Mouse (Mus musculus): Measurements from ENCODE around the gene Sort1.

The Sort1 gene

GRCm38 (mm10) chr3:108295379-108296219, 11.7 kb downstream of the Sort1 start:
- DNase-seq, result peak; percentile 68

- DNase-seq, result no peak
Observed at GRCm38 (mm10) chr3:108296220-108297049, 12.6 kb downstream of the Sort1 start.

GRCm38 (mm10) chr3:108297050-108297419, 13.2 kb downstream of the Sort1 start:
- DNase-seq, result no peak

- DNase-seq, result no peak
Observed at GRCm38 (mm10) chr3:108297603-108298553, 14.0 kb downstream of the Sort1 start.

DNA sequence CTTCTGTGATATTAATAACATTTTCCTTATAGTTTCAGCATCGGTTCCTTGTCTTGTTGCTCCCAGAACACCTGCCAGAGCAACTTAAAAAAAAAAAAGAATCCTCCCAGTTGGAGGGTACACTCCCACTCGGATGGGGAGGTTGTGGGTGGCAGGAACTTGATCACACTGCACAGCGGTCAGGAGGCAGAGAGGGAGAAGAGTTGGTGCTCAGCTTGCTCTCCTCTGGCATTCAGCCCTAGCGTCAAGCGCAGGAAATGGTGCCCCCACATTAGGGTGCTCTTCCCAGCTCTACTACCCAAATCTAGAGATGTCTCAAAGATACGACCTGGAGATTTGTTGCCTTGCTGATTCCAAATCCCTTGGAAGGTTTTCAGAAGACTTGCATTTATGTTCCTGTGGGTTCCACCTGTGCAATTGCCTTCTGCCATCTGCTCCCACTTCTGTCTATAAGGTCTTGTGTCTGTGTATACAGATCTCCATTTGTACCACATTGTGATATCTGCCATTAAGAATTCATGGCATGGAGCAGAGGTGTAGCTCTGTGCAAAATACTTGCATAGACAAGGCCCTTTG, 16.7 kb downstream of the Sort1 start:
- DNase-seq, result peak; percentile 72

DNA sequence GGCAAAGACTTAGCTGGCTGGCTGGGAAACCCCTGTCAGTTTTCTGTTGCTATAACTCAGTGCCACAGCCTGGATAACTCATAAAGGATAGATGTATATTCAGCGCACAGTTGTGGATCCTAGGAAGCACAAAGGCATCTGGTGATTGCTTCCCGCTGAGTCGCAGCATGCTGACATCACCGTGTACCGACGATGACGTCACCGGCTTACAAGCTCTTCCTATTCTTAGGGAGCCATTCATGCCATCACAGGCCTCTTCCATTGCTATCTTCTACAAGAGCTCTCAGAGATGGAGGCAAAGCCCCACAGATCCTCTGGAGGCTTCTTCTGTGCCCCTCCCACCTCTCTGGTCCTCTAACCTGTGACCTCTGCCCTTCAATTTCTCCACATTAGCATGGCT, 19.8 kb downstream of the Sort1 start:
- no peak for DNase-seq

GRCm38 (mm10) chr3:108304747-108305146, 20.9 kb downstream of the Sort1 start:
- DNase-seq, result no peak

GRCm38 (mm10) chr3:108306387-108306786, 22.5 kb downstream of the Sort1 start:
- no peak for DNase-seq

GRCm38 (mm10) chr3:108307485-108307884, 23.6 kb downstream of the Sort1 start:
- DNase-seq, result no peak

- no peak for DNase-seq
Observed at GRCm38 (mm10) chr3:108310921-108311341, 27.0 kb downstream of the Sort1 start.

- DNase-seq, result no peak
Observed at GRCm38 (mm10) chr3:108311688-108312087, 27.8 kb downstream of the Sort1 start.

GRCm38 (mm10) chr3:108312414-108312813, 28.5 kb downstream of the Sort1 start:
- no peak for DNase-seq

GRCm38 (mm10) chr3:108313138-108313537, 29.3 kb downstream of the Sort1 start:
- no peak for DNase-seq

- DNase-seq, result no peak
Observed at GRCm38 (mm10) chr3:108314038-108314675, 30.3 kb downstream of the Sort1 start.

DNA sequence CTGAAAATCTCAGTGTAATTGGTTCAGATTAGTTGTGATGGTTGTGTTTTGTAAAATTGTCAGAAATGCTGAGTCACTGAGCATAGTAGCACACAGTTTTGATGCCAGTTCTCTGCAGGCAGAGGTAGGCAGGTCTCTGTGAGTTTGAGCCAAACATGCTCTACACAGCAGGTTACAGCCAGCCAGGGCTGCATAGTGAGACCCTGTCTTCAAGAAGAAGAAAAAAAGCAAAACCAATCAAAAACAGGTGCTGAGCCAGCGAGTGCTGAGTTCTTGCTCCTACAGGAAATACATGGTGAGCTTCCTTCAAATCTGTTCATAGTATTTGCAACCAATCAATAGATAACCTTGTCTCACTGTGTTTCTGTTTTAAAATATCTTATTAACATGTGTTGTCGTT, 34.6 kb downstream of the Sort1 start:
- DNase-seq, result no peak

- no peak for DNase-seq
Observed at GRCm38 (mm10) chr3:108321671-108322070, 37.8 kb downstream of the Sort1 start.

GRCm38 (mm10) chr3:108322136-108322535, 38.3 kb downstream of the Sort1 start:
- DNase-seq, result no peak

DNA sequence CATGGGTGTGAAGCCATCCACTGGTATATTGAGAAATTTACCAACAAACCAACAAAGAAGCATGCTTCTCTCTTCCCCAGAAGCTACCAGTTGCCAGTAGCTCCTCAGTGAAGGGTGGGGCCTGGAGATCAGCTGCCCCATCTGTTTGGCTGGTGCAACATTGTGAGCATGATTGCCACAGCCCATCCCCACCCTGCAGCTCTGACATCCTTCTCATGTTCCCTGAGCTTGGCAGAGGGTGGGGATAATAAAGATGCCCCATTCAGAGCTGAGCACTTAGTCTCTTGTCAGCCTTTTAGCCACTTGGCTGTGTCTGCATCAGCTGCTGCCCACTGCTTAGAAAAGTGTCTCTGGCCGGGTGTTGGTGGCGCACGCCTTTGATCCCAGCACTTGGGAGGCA, 39.1 kb downstream of the Sort1 start:
- DNase-seq, result no peak

DNA sequence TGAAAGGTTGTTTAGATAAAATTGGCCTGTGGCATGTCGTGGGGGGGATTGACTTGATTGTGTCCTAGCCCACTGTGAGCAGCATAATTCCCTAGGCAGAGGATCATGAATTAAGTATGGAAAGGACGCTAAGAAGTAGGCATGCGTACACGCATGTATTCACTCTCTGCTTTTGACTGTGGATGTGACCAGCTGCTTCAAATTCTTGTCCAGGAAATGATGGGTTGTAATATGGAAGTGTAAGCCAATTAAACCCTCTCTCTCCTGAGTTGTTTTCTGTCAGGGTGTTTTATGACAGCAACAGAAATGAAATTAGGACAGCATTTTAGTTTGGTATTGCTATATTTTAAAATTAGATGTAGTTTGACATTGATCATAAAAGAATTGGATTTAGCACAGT, 41.0 kb downstream of the Sort1 start:
- DNase-seq, result no peak

DNA sequence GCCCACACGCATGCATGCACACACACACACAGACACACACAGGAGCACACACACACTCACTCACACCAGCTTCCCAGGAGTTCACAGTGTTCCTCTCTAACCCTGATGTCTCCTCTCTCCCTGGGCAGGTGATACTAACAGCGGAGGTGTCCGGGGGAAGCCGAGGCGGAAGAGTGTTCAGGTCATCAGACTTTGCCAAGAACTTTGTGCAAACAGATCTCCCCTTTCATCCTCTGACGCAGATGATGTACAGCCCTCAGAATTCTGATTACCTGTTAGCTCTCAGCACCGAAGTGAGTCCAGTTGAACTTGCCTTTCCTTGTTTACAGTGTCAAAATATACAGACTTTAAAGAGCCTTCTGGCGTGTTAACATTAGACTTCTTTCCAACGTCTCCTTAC, 41.6 kb downstream of the Sort1 start:
- no peak for DNase-seq

DNA sequence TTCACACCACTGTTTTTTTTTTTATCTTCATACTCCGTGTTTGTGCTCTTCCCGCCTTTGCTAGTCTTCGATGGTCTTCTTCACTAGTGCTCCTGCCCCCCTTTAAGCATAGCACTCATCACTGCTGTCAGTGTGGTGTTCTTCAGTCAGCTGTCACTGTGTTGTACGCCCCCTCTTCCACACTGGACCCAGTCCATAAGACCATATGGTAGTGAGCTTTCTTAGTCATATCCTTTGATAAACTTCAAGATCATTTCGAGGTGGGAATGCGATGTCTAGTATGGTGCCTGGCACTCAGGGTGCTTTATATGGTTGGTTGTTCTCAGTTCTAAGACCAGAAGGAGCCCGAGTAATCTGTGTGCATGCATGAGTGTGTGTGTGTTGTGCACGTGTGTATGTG, 43.4 kb downstream of the Sort1 start:
- DNase-seq, result no peak

DNA sequence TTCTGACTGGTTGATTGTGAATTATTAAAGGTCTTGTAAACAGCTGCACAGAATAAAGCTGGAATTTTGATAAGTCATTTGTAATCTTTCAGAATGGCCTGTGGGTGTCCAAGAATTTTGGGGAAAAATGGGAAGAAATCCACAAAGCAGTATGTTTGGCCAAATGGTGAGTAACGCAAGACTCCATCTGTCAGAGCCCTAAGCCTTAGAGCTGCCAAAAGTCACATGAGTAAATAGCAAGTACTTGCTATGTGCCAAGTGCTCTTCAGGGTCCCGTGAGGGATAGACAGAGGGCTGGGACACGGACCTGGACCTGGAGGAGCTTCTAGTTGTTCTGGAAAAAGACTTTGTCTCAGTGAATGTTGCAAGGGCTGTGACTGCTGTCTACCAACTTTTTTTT, 44.0 kb downstream of the Sort1 start:
- DNase-seq, result peak; percentile 24

Data from cerebellum, adult 9-10 months (tissue).